Mouse (Mus musculus): ENCODE measurements at regions not wholly inside any gene's neighbourhood (a gene's known extent, or its start where the extent isn't known, plus 50 kb on each side); places are given as distances from the start of the nearest gene placed in this dataset.

DNA sequence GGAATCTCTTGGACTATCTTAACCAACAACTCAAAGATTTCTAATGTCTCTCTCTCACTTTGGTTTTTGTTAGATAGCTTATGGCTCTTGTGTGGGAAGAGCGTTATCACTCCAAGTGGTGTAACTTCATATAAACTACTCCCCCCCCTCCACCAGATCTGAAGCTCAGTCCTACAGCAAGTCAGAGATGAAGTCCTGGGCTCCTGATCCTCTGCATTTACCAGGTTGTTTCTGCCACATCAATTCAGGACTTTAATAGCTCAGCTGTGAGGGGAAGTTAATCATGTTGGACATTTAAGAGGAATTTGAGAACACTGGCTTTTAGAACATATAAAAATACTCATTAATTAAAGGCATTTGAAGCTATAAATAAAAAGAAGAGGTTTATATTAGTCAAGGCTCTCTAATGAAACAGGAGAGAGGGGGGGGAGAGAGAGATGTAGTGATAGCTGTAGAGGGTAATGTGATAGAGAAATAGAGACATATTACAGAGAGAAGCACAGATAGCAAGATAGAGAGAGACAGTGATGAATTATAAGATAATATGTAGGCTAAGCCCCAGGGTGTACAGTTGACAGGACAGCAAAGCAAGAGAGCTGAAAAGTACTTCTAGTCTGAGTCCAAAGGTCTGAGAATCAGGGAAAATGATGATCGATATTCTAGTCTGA is 166.7 kb downstream of the Calcrl start:
- no peak for ATAC-seq (ENCODE audit: extremely low read depth, insufficient number of reproducible peaks, low FRiP score, poor library complexity, severe bottlenecking)

DNA sequence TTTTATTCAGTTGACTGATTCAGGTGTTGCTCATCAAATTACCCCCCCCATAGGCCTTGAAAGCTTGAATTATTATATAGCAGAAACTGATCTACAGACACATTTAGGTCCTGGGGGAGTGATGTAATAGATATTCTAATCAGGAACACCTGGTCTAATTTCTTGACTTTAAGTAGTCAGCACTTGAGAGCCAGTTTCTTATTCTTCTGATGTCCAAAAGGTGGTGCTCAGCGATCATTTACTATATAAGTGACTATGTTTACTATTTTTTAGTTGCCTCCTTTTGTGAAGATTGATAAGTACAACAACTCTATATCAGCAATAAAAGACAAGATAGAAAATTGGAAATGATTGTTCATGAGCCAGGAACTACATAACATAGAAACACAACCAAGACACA is 166.0 kb downstream of the Calcrl start:
- no peak for ATAC-seq (ENCODE audit: extremely low read depth, insufficient number of reproducible peaks, low FRiP score, poor library complexity, severe bottlenecking)

DNA sequence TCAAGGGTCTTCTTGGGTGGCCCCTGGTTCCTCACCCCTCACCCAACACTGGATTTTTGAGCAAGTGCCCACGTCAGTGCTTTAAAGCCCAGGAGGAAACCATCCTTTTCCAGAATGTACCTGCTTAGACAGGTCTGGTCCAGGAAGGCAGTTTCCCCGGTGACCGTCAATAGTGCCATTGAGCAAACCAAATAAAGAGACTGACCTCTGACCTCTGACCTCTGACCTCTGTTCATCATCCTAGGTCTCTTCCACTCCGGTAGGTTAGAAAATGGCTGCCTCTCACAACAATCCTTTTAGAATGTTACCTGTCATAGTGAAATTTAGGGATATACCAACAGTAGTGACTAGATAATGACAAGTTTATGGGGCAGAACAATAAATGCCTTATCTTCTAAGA is 164.5 kb downstream of the Calcrl start:
- ATAC-seq (ENCODE audit: extremely low read depth, insufficient number of reproducible peaks, low FRiP score, poor library complexity, severe bottlenecking) = no peak

DNA sequence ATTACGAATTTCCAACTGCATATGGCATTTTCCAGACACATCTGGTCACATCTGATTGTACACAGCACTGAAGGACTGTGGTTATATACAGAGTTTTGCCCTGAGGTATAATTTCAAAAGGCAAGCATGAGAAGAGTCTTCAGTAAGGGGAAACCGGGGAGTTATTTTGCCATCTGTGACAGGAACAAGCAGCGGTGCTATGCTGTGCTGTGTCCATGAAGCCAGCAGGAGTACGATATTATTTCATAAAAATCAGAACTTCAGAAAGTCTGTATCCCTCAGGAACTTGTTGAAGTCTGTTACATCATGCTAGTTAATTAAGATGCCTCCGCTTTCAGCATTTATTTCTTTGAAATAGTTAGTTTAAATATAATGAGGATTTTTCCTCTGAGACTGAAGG is 163.7 kb downstream of the Calcrl start:
- no peak for ATAC-seq (ENCODE audit: extremely low read depth, insufficient number of reproducible peaks, low FRiP score, poor library complexity, severe bottlenecking)

DNA sequence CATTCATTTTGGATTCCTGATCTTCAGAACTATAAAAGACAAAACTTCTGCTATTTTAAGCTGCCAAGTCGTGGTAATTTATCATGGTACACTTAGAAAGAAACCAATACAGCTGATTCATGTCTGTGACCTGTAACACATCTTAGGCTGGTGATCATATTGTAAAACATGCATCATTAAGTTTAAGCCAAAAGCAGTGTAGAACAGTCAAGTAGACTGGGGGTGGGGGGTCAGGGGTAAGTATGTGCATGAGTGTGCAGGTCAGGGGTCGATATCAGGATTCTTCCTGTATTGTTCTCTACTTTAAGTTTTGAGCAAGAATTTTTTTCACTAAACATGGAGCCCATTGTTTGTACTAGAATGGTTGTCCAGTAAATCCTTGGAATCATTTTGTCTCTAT is 160.7 kb downstream of the Calcrl start:
- ATAC-seq (ENCODE audit: extremely low read depth, insufficient number of reproducible peaks, low FRiP score, poor library complexity, severe bottlenecking) = no peak

DNA sequence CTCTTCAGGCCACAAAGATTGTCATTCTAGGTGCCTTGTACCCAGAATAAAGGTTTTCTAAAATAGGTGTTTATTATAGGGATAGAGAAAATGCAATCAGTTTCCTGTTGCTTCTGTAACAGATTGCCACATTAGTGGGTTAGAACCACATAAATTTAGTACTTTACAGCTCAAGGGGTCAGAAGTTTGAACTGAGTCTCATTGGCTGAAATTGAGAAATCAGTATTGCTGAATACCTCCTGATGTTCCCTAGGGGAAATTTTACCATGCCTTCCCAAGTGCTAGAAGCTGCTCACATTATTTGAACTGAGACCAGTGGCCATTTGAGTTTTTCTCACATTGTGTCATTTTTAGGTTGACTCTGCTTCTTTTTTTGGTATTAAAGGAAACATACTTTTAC is 160.2 kb downstream of the Calcrl start:
- no peak for ATAC-seq (ENCODE audit: extremely low read depth, insufficient number of reproducible peaks, low FRiP score, poor library complexity, severe bottlenecking)

DNA sequence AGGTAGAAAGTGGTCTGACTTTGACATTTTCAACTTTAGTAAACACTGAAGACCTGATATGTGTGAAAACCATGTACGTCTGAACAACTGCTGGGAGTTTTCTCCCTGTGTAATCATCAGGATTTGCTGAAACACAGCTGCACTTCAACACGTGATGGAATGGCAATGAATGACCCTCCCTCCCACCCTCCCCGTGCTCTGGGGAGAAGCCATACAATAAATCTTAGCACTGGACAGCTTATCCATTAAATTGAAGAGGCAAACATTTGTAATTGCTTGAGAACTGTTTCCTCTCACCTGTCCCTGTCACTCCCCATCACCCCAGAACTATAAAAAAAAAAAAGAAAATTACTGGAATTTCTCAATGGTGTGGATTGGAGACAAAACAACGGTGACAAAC is 159.1 kb downstream of the Calcrl start:
- no peak for ATAC-seq (ENCODE audit: extremely low read depth, insufficient number of reproducible peaks, low FRiP score, poor library complexity, severe bottlenecking)

DNA sequence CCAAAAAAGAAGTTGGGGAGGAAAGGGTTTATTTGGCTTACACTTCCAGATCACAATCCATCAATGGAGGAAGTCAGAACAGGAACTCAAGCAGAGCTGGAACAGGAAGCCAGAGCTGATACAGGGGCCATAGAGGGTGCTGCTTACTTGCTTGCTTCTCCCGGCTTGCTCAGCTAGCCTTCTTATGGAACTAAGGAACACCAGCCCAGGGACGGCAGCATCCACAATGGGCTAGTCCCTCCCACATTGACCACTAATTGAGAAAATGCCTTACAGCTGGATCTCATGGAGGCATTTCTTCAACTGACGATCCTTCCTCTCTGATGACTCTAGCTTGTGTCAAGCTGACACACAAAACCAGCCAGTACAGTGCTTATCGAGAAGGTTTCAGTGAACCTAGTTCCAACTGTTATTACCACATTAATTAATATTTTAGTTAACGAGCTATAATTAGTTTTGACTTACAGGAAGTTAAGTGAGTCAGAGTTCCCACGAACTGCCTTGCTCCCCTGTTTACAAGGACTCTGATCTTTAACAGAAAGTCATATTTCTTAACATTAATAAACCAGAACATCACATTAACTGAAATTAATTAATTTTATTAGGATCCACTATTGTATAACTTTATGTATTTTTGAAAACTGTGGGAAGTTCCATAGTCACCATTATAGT is 158.2 kb downstream of the Calcrl start:
- ATAC-seq (ENCODE audit: extremely low read depth, insufficient number of reproducible peaks, low FRiP score, poor library complexity, severe bottlenecking) = no peak

DNA sequence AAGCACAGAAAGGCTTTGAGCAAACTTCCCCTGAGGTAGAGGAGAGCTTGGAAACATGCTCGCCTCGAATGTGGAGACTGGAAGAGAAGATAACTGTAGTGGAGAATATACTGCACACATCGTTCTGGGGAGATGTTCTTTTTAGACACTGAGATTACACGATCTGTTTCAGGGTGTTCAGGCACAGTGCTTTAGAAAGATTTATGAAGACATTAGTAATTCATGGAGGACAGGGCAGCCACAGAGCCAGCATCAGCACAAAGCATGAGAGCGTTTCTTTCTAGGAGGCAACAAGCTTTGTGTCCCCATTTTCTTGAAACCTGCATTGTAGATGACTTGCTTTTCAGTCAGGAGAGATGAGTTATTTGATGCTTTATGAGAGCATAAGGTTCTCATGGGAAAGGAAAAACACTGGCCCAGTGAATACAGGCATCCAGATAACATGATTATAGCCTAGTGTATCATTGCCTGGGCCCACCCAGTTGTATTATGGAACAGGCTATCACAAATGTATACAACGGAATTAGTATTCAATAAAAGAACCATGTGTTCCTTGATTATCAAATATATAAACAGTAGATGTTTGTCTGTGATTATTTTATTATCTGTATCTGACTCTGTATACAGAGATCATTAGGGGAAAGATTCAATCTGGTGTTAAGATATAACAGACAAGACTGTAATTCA is 151.0 kb downstream of the Calcrl start:
- ATAC-seq (ENCODE audit: extremely low read depth, insufficient number of reproducible peaks, low FRiP score, poor library complexity, severe bottlenecking) = no peak

DNA sequence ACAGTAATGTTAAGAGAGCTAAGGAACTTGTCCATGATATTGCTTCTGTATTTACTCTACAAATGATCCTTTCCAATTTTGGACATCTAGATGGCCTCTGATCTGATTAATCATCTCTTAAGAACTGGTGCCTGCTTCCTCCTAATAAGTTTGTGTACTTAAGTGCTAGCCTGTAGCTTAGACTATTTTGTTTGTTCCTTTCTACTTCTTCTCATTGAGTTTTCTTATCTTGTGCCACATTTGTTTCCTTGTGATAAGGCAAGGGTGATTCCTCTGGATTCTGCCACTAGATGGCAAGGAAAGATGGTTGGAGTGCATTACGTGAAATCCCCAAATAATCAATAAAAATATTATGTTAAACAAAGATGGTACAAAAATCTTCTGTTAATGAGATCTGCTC is 148.0 kb downstream of the Calcrl start:
- no peak for ATAC-seq (ENCODE audit: extremely low read depth, insufficient number of reproducible peaks, low FRiP score, poor library complexity, severe bottlenecking)
